Mouse (Mus musculus): ENCODE measurements around the gene Wrap53. TPM values are rescaled to one million over a fixed set of nuclear protein-coding genes. Genes with fewer than 3 reads are reported as not detected.

Gene Wrap53
- total and polyA plus RNA-seq, 3 experiments = 9.6 to 22.0 (median 20.5) TPM

GRCm38 (mm10) chr11:69585718-69586325, 5.8 kb upstream of the Wrap53 start:
- DNase-seq (ENCODE audit: low spot score) = peak; percentile 93
- Histone ChIP-seq H3K4me3 (ENCODE audit: low read depth, low read length) (peak overlapping the region; percentile 44; the same call in 1 of the 2 replicates), H3K4me1 (ENCODE audit: insufficient read depth, low read depth, low read length) (peaks cover 86% of the 10 kb centered on the region)

DNA sequence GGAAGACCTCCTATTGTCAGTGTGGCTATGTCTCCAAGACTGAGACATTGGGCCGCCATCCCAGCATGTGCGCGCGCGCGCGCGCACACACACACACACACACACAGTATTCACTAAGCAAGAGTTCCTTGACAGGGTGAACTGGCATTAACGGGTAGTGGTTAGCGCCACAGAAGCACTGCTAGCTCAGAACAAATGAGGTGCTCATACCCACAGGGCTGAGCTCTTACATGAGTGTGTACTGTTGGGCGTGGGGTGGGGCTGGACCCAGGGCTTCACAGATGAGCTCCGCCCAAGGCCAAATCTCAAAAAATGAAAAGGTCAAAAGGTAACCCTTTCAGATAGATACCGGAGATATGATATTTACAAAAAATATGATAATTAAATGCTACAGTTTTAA, 4.9 kb upstream of the Wrap53 start:
- Histone ChIP-seq H3K9me3 (replicated peaks) (no peaks in the 10 kb centered on the region), H3K4me1 (ENCODE audit: insufficient read depth, low read depth, low read length) (peaks cover 78% of the 10 kb centered on the region), H3K4me3 (ENCODE audit: low read depth, low read length) (peak overlapping the region; percentile 62; the same call in 1 of the 2 replicates), H3K36me3 (replicated peaks) (peaks cover 70% of the 10 kb centered on the region), H3K27me3 (ENCODE audit: insufficient read depth, low read length) (no peaks in the 10 kb centered on the region)
- ATAC-seq (ENCODE audit: extremely low read depth, insufficient number of reproducible peaks, low FRiP score, poor library complexity, severe bottlenecking) = no peak
- DNase-seq (ENCODE audit: low spot score) = no peak
- TF ChIP-seq POLR2AphosphoS5 (IDR thresholded peaks at IDR 0.05; ENCODE audit: insufficient replicate concordance, low read depth, low read length) = no peak
- TF ChIP-seq CTCF (IDR thresholded peaks at IDR 0.05; ENCODE audit: low read depth, low read length) = no peak
- TF ChIP-seq GATA2 (IDR thresholded peaks at IDR 0.05; ENCODE audit: borderline replicate concordance, low read depth, low read length) = no peak
- no peak for TF ChIP-seq TAL1 (conservative IDR thresholded peaks at IDR 0.05; ENCODE audit: low read depth, low read length)
- no peak for TF ChIP-seq GATA1 (IDR thresholded peaks at IDR 0.05; ENCODE audit: borderline replicate concordance, low read length)

More at GRCm38 (mm10) chr11:69585718-69586325, 5.8 kb upstream of the Wrap53 start:
- Histone ChIP-seq H3K9me3 (replicated peaks) (no peaks in the 10 kb centered on the region), H3K27me3 (ENCODE audit: insufficient read depth, low read length) (no peaks in the 10 kb centered on the region), H3K36me3 (replicated peaks) (peaks cover 79% of the 10 kb centered on the region)
- TF ChIP-seq TAL1 (conservative IDR thresholded peaks at IDR 0.05; ENCODE audit: low read depth, low read length) (peak; percentile 78), POLR2AphosphoS5 (IDR thresholded peaks at IDR 0.05; ENCODE audit: insufficient replicate concordance, low read depth, low read length) (no peak)
- peak; percentile 79 for ATAC-seq (ENCODE audit: extremely low read depth, insufficient number of reproducible peaks, low FRiP score, poor library complexity, severe bottlenecking)

- ATAC-seq (ENCODE audit: extremely low read depth, insufficient number of reproducible peaks, low FRiP score, poor library complexity, severe bottlenecking) (no peak), DNase-seq (ENCODE audit: low spot score) (no peak)
- Histone ChIP-seq H3K9me3 (replicated peaks) (no peaks in the 10 kb centered on the region), H3K4me3 (ENCODE audit: low read depth, low read length) (peak overlapping the region; percentile 62; the same call in 1 of the 2 replicates), H3K27me3 (ENCODE audit: insufficient read depth, low read length) (no peaks in the 10 kb centered on the region), H3K36me3 (replicated peaks) (peaks cover 61% of the 10 kb centered on the region), H3K4me1 (ENCODE audit: insufficient read depth, low read depth, low read length) (peaks cover 74% of the 10 kb centered on the region)
- TF ChIP-seq CTCF (IDR thresholded peaks at IDR 0.05; ENCODE audit: low read depth, low read length) (no peak), GATA1 (IDR thresholded peaks at IDR 0.05; ENCODE audit: borderline replicate concordance, low read length) (no peak), POLR2AphosphoS5 (IDR thresholded peaks at IDR 0.05; ENCODE audit: insufficient replicate concordance, low read depth, low read length) (no peak), GATA2 (IDR thresholded peaks at IDR 0.05; ENCODE audit: borderline replicate concordance, low read depth, low read length) (no peak), TAL1 (conservative IDR thresholded peaks at IDR 0.05; ENCODE audit: low read depth, low read length) (no peak)
These were observed 4.0 kb upstream of the Wrap53 start for GRCm38 (mm10) chr11:69584008-69584407.

DNA sequence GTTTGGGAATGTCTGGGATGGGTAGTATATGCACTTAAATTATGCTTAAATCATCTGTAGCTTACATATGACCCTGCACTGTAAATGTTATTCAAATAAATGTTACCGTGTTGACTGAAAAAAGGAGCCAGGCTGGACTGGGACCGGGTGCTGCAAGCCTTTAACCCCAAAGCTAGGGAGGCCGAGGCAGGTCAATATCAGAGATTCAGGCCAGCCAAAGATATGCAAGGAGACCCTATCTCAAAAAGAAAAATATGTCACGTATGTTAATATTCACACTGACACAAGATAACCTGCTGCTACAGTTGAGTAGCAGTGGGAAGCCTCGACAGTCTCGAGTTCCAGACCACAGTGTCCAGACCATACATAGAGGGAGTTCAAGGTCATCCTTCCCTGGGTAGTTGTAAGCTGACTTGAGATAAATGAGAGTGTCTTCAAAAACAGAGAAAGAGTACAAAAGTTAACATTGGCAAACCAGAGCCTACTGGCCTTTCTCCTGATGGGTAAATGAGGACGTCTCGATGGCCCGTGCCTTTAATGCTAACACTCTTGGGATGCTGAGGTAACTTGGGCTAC, 2.3 kb upstream of the Wrap53 start:
- Histone ChIP-seq H3K36me3 (replicated peaks) (peaks cover 52% of the 10 kb centered on the region), H3K27me3 (ENCODE audit: insufficient read depth, low read length) (no peaks in the 10 kb centered on the region), H3K4me1 (ENCODE audit: insufficient read depth, low read depth, low read length) (peaks cover 72% of the 10 kb centered on the region), H3K4me3 (ENCODE audit: low read depth, low read length) (peak overlapping the region; percentile 84), H3K9me3 (replicated peaks) (no peaks in the 10 kb centered on the region)
- DNase-seq (ENCODE audit: low spot score) (no peak), ATAC-seq (ENCODE audit: extremely low read depth, insufficient number of reproducible peaks, low FRiP score, poor library complexity, severe bottlenecking) (no peak)
- TF ChIP-seq GATA2 (IDR thresholded peaks at IDR 0.05; ENCODE audit: borderline replicate concordance, low read depth, low read length) = no peak

- DNase-seq (ENCODE audit: low spot score) (no peak), ATAC-seq (ENCODE audit: extremely low read depth, insufficient number of reproducible peaks, low FRiP score, poor library complexity, severe bottlenecking) (no peak)
- H3K4me1 ChIP-seq (ENCODE audit: insufficient read depth, low read depth, low read length) = peaks cover 72% of the 10 kb centered on the region
- H3K4me3 ChIP-seq (ENCODE audit: low read depth, low read length) = peak overlapping the region; percentile 84
- TF ChIP-seq TAL1 (conservative IDR thresholded peaks at IDR 0.05; ENCODE audit: low read depth, low read length) (no peak), GATA1 (IDR thresholded peaks at IDR 0.05; ENCODE audit: borderline replicate concordance, low read length) (no peak), GATA2 (IDR thresholded peaks at IDR 0.05; ENCODE audit: borderline replicate concordance, low read depth, low read length) (no peak), CTCF (IDR thresholded peaks at IDR 0.05; ENCODE audit: low read depth, low read length) (no peak), POLR2AphosphoS5 (IDR thresholded peaks at IDR 0.05; ENCODE audit: insufficient replicate concordance, low read depth, low read length) (no peak)
- peaks cover 52% of the 10 kb centered on the region for H3K36me3 ChIP-seq (replicated peaks)
- H3K9me3 ChIP-seq (replicated peaks) = no peaks in the 10 kb centered on the region
- no peaks in the 10 kb centered on the region for H3K27me3 ChIP-seq (ENCODE audit: insufficient read depth, low read length)
These were observed 1.8 kb upstream of the Wrap53 start for GRCm38 (mm10) chr11:69581814-69582213.

- peak; percentile 80 for DNase-seq (ENCODE audit: low spot score)
- no peaks in the 10 kb centered on the region for H3K27me3 ChIP-seq (ENCODE audit: insufficient read depth, low read length)
- no peak for TF ChIP-seq POLR2AphosphoS5 (IDR thresholded peaks at IDR 0.05; ENCODE audit: insufficient replicate concordance, low read depth, low read length)
- TF ChIP-seq GATA2 (IDR thresholded peaks at IDR 0.05; ENCODE audit: borderline replicate concordance, low read depth, low read length) = no peak
- no peak for TF ChIP-seq TAL1 (conservative IDR thresholded peaks at IDR 0.05; ENCODE audit: low read depth, low read length)
- no peak for TF ChIP-seq GATA1 (IDR thresholded peaks at IDR 0.05; ENCODE audit: borderline replicate concordance, low read length)
- no peak for TF ChIP-seq CTCF (IDR thresholded peaks at IDR 0.05; ENCODE audit: low read depth, low read length)
- no peak for ATAC-seq (ENCODE audit: extremely low read depth, insufficient number of reproducible peaks, low FRiP score, poor library complexity, severe bottlenecking)
- no peaks in the 10 kb centered on the region for H3K9me3 ChIP-seq (replicated peaks)
- peaks cover 72% of the 10 kb centered on the region for H3K4me1 ChIP-seq (ENCODE audit: insufficient read depth, low read depth, low read length)
- peaks cover 51% of the 10 kb centered on the region for H3K36me3 ChIP-seq (replicated peaks)
- peak overlapping the region; percentile 84 for H3K4me3 ChIP-seq (ENCODE audit: low read depth, low read length)
These were observed 1.2 kb upstream of the Wrap53 start for GRCm38 (mm10) chr11:69581147-69581688.
